Mouse (Mus musculus) neutrophil, adult 65 days (primary cell): ENCODE data around the gene Gm1123. TPM values are rescaled to one million over a fixed set of nuclear protein-coding genes. Genes with fewer than 3 reads are reported as not detected.

Source experiments
- total RNA-seq: library from RNA; stranded (reverse); gene quantifications from 2 replicates; pipeline ENCODE4 v1.2.4, GENCODE M21; 2023

The Gm1123 gene
- not detected in 2 replicates for total RNA-seq

DNA sequence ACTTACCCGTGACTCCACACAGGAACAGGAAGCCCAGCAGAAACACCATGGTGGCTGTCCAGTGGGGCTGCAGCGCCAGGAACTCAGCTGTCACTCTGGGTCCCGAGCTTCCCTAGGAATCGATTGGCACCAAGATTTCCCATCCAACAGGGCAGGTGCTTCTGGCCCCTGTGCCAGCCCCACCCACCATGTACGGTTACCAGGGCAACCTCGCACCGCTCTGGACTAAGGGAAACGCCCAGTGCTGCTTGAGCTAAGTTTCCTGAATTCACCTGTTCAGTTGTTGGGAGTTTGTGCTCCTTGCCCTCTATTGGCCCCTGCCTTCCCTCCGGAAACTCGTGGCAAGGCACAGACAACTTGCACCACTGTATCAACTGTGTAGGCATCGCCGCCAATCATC is at the start of gene Gm1123:
Gene Gm1123 (minus strand): TSS at position 141 of the 400 bp plus-strand sequence.

DNA sequence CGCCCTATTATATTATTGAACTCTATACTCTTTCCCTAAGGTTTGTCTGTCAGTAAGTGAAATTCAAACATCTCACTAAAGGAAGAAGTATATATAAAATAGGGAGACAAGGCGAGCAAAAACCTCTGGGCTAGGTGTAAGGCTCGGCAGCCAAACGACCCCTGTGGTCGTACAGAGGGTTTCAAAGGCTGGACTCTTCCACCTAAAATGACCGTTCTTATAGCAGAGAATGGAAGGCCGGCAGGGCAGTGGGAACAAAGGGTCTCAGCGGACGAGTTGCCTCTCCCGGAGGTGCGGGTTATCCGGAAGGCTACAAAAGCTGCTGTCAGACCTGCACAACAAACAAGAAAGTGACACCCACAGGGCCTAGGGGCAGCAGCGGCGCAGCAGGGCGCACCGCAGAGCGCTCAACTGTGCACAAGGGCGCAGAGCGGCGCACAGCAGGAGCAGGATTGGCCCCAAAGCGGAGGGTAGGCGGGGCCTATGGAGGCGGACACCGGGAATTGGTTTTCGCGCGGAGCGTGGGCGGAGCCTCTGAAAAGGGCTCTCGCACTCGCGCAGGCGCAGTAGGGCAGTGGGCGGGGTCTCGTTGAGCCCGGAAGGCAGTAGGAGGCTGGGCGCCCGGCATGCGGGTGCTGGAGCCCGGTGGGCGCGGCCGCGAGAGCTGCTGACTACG is 49.6 kb downstream of the Gm1123 start, which contains the start of gene Faim:
Gene Faim (plus strand): TSS at position 574 of the 676 bp plus-strand sequence.

Other genes starting within 250 kb of the Gm1123 start
- not detected in 2 replicates for gene Prr23a1, start 193.2 kb downstream of the Gm1123 start, total RNA-seq
- gene Prr23a2, start 179.2 kb downstream of the Gm1123 start, total RNA-seq = not detected in 2 replicates
- not detected in 2 replicates for gene Prr23a3, start 170.9 kb downstream of the Gm1123 start, total RNA-seq
- gene 7420426K07Rik, start 132.6 kb downstream of the Gm1123 start, total RNA-seq = not detected in 2 replicates
- not detected in 2 replicates for gene Foxl2, start 80.4 kb downstream of the Gm1123 start, total RNA-seq
- gene Faim, start 49.3 kb downstream of the Gm1123 start, total RNA-seq = 13.6 and 20.9 TPM in 2 replicates
- gene Pik3cb, start 104.9 kb upstream of the Gm1123 start, total RNA-seq = 43.9 and 57.6 TPM in 2 replicates
- gene Faiml, start 201.5 kb upstream of the Gm1123 start, total RNA-seq = not detected in 2 replicates
- gene Cep70, start 207.7 kb upstream of the Gm1123 start, total RNA-seq = 6.2 and 9.7 TPM in 2 replicates